Mouse (Mus musculus): Measurements from ENCODE around the gene Teddm1a. TPM values are rescaled to one million over a fixed set of nuclear protein-coding genes. Genes with fewer than 3 reads are reported as not detected.
A peak's percentile ranks its signal among the peaks of the same experiment; 100 is the strongest.

Gene Teddm1a
- total RNA-seq, 1 experiment, result not detected

DNA sequence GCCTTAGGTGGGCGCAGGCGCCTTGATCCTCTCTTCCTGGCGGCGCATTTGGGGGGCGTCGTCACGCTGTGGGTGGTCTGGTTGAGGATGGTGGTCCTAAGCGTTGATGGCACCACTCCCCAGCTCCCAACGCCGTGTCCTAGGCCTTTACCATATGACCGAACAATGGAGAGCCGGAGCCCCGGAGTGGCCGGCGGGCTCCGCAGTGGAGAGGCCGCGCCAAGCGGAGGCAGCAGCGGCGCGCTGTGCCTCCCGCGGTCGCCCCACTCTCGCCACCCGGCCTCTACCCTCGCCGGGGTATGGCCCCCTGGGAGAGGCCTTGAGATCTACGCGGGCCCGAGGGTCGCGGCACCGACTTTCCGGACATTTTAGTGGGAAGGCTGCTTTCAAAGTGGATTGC, 8.8 kb downstream of the Teddm1a start:
- Histone ChIP-seq H3K36me3 (ENCODE audit: control insufficient read depth, insufficient read depth, low read length, poor library complexity, severe bottlenecking) (peaks cover 26% of the 10 kb centered on the region), H3K9me3 (ENCODE audit: control insufficient read depth, insufficient read depth, low read depth, low read length) (no peaks in the 10 kb centered on the region), H3K9ac (ENCODE audit: insufficient read depth, low read depth, low read length, poor library complexity, severe bottlenecking) (peak overlapping the region; percentile 84), H3K4me1 (ENCODE audit: control insufficient read depth in 2 of 2, insufficient read depth in 2 of 2, low read length in 2 of 2, poor library complexity in 1 of 2) (peaks cover 3 to 4% of the 10 kb centered on the region in 2 experiments; a peak in 1 of 4 replicates), H3K27ac (ENCODE audit: insufficient read depth, low read depth, low read length, poor library complexity, severe bottlenecking) (0 out of 2 replicates have a peak overlapping the region, but pooled peaks have one; percentile 30), H3K4me3 (ENCODE audit: insufficient read depth in 1 of 2, low read depth in 1 of 2, low read length in 2 of 2, poor library complexity in 1 of 2, severe bottlenecking in 1 of 2) (peak overlapping the region; percentile 79 to 86)
- TF ChIP-seq HCFC1 (IDR thresholded peaks at IDR 0.05; ENCODE audit: borderline replicate concordance, insufficient read depth, low read length), result no peak
- TF ChIP-seq MAFK (IDR thresholded peaks at IDR 0.05; ENCODE audit: insufficient read depth, low read depth, low read length), result no peak
- TF ChIP-seq ZC3H11A (IDR thresholded peaks at IDR 0.05; ENCODE audit: borderline replicate concordance, low read depth, low read length), result no peak
- TF ChIP-seq CHD2 (IDR thresholded peaks at IDR 0.05; ENCODE audit: low read depth, low read length), result no peak
- no peak for TF ChIP-seq ZNF384 (IDR thresholded peaks at IDR 0.05; ENCODE audit: low read depth, low read length)
- no peak for DNase-seq (ENCODE audit: low read depth, low spot score)
- in situ Hi-C loops (cut with MboI; ENCODE audit: low sequenced_read_pairs in 2 of 2, unreplicated experiment in 2 of 2), result no loop called here

DNA sequence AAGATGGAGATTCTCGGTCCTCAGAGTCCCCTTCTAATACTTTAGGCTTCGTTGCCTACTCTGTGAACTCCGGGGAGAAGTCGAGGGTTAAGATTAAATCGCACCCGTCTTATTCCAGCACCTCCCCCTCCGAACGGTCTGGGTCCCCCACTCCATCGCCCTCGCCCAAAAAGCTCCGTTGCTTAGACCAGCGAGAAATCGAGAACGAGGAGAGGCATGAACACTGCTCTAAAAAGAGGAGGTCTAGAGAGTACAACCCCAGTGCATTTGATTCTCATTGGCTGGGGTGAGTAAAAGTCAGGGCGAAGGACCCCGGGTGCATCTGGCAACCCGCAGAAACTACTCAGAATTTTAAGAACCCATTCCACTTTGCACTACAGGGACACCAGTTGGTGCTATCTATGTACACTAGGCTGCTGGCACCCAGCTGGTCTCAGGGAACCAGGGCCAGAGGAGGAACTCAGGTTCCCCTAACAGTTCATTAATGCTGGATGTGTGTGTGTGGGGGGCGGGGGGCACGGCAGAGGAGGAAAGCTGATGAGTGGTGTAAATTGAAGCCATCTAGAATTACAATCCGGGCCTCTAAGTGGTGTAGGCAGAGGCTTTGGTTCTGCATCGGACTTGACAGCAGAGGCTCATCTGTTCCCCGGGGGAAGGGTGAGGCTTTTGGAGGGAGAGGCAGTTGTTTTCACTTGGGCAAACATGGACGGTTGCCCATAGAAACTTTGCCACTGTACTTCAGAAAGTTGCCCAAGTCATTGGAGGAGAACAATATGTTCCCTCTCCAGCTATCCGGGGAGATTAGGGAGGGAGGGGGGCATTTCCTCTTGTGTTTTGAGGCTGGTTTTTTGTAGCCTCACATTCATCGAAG, 9.6 kb downstream of the Teddm1a start:
- TF ChIP-seq ZNF384 (IDR thresholded peaks at IDR 0.05; ENCODE audit: low read depth, low read length) (no peak), CHD2 (IDR thresholded peaks at IDR 0.05; ENCODE audit: low read depth, low read length) (no peak), HCFC1 (IDR thresholded peaks at IDR 0.05; ENCODE audit: borderline replicate concordance, insufficient read depth, low read length) (no peak), ZC3H11A (IDR thresholded peaks at IDR 0.05; ENCODE audit: borderline replicate concordance, low read depth, low read length) (no peak), MAFK (IDR thresholded peaks at IDR 0.05; ENCODE audit: insufficient read depth, low read depth, low read length) (no peak)
- H3K4me1 ChIP-seq (ENCODE audit: control insufficient read depth in 2 of 2, insufficient read depth in 2 of 2, low read length in 2 of 2, poor library complexity in 1 of 2), result peaks cover 3 to 4% of the 10 kb centered on the region in 2 experiments; a peak in 1 of 4 replicates
- H3K36me3 ChIP-seq (ENCODE audit: control insufficient read depth, insufficient read depth, low read length, poor library complexity, severe bottlenecking), result peaks cover 30% of the 10 kb centered on the region
- H3K9ac ChIP-seq (ENCODE audit: insufficient read depth, low read depth, low read length, poor library complexity, severe bottlenecking), result peak overlapping the region; percentile 84
- H3K9me3 ChIP-seq (ENCODE audit: control insufficient read depth, insufficient read depth, low read depth, low read length), result no peaks in the 10 kb centered on the region
- DNase-seq (ENCODE audit: low read depth, low spot score), result no peak
- in situ Hi-C loops (cut with MboI; ENCODE audit: low sequenced_read_pairs in 2 of 2, unreplicated experiment in 2 of 2), result no loop called here
- H3K27ac ChIP-seq (ENCODE audit: insufficient read depth, low read depth, low read length, poor library complexity, severe bottlenecking), result no peak overlapping the region
- peak overlapping the region; percentile 79 to 86 for H3K4me3 ChIP-seq (ENCODE audit: insufficient read depth in 1 of 2, low read depth in 1 of 2, low read length in 2 of 2, poor library complexity in 1 of 2, severe bottlenecking in 1 of 2)

DNA sequence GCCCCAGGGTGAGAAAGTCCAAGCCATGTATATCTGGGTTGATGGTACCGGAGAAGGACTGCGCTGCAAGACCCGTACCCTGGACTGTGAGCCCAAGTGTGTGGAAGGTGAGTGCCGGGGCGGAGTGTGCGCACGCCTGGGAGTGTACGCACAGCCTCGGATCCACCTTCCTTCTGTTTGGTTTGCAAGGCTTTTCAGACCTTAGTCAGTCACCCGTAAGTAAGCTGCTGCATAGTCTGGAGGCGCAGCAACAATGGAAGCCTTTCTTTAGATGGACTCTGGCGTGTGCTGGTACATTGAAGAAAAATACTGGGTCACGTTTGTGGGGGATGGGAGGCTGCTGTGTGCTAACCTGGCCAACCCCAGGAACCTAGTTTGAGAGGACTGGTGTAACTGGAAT, 11.5 kb downstream of the Teddm1a start:
- no peak for DNase-seq (ENCODE audit: low read depth, low spot score)
- Histone ChIP-seq H3K36me3 (ENCODE audit: control insufficient read depth, insufficient read depth, low read length, poor library complexity, severe bottlenecking) (peaks cover 46% of the 10 kb centered on the region), H3K4me1 (ENCODE audit: control insufficient read depth in 2 of 2, insufficient read depth in 2 of 2, low read length in 2 of 2, poor library complexity in 1 of 2) (peaks cover 3 to 4% of the 10 kb centered on the region in 2 experiments; a peak in 1 of 4 replicates), H3K9ac (ENCODE audit: insufficient read depth, low read depth, low read length, poor library complexity, severe bottlenecking) (no peak overlapping the region), H3K4me3 (ENCODE audit: insufficient read depth in 1 of 2, low read depth in 1 of 2, low read length in 2 of 2, poor library complexity in 1 of 2, severe bottlenecking in 1 of 2) (no peak overlapping the region), H3K27ac (ENCODE audit: insufficient read depth, low read depth, low read length, poor library complexity, severe bottlenecking) (no peak overlapping the region), H3K9me3 (ENCODE audit: control insufficient read depth, insufficient read depth, low read depth, low read length) (no peaks in the 10 kb centered on the region)
- in situ Hi-C loops (cut with MboI; ENCODE audit: low sequenced_read_pairs in 2 of 2, unreplicated experiment in 2 of 2), result no loop called here
- TF ChIP-seq HCFC1 (IDR thresholded peaks at IDR 0.05; ENCODE audit: borderline replicate concordance, insufficient read depth, low read length), result no peak

DNA sequence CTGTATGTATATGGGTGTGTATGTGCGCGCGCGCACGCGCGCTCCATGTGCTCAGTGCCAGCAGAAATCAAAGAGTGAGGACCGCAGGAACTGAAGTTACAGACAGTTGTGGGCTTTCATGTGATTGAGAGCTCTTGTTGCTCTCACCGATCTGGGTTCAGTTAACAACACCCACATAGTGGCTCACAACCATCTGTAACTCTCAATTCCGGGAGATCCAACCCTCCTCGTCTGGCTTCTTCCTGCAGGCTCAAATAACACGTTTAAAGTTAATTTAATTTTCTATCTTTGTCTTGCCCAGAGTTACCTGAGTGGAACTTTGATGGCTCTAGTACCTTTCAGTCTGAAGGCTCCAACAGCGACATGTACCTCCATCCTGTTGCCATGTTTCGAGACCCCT, 12.7 kb downstream of the Teddm1a start:
- Histone ChIP-seq H3K4me3 (ENCODE audit: insufficient read depth in 1 of 2, low read depth in 1 of 2, low read length in 2 of 2, poor library complexity in 1 of 2, severe bottlenecking in 1 of 2) (no peak overlapping the region), H3K27ac (ENCODE audit: insufficient read depth, low read depth, low read length, poor library complexity, severe bottlenecking) (no peak overlapping the region), H3K36me3 (ENCODE audit: control insufficient read depth, insufficient read depth, low read length, poor library complexity, severe bottlenecking) (peaks cover 55% of the 10 kb centered on the region), H3K9me3 (ENCODE audit: control insufficient read depth, insufficient read depth, low read depth, low read length) (no peaks in the 10 kb centered on the region), H3K9ac (ENCODE audit: insufficient read depth, low read depth, low read length, poor library complexity, severe bottlenecking) (no peak overlapping the region), H3K4me1 (ENCODE audit: control insufficient read depth in 2 of 2, insufficient read depth in 2 of 2, low read length in 2 of 2, poor library complexity in 1 of 2) (peaks cover 0 to 4% of the 10 kb centered on the region in 2 experiments; a peak in 1 of 4 replicates)
- in situ Hi-C loops (cut with MboI; ENCODE audit: low sequenced_read_pairs in 2 of 2, unreplicated experiment in 2 of 2), result no loop called here
- TF ChIP-seq ZC3H11A (IDR thresholded peaks at IDR 0.05; ENCODE audit: borderline replicate concordance, low read depth, low read length), result no peak
- no peak for TF ChIP-seq ZNF384 (IDR thresholded peaks at IDR 0.05; ENCODE audit: low read depth, low read length)
- TF ChIP-seq MAFK (IDR thresholded peaks at IDR 0.05; ENCODE audit: insufficient read depth, low read depth, low read length), result no peak
- no peak for TF ChIP-seq HCFC1 (IDR thresholded peaks at IDR 0.05; ENCODE audit: borderline replicate concordance, insufficient read depth, low read length)
- TF ChIP-seq CHD2 (IDR thresholded peaks at IDR 0.05; ENCODE audit: low read depth, low read length), result no peak
- DNase-seq (ENCODE audit: low read depth, low spot score), result no peak

All from ES-E14 (cell line).